Mouse (Mus musculus): ENCODE results near the gene Tm4sf19. TPM values are rescaled to one million over a fixed set of nuclear protein-coding genes. Genes with fewer than 3 reads are reported as not detected.

The Tm4sf19 gene
- not detected in 2 replicates for polyA plus RNA-seq (2015; fragmentation: Nextera tagmentation; extraction: Ambion mirVana)

DNA sequence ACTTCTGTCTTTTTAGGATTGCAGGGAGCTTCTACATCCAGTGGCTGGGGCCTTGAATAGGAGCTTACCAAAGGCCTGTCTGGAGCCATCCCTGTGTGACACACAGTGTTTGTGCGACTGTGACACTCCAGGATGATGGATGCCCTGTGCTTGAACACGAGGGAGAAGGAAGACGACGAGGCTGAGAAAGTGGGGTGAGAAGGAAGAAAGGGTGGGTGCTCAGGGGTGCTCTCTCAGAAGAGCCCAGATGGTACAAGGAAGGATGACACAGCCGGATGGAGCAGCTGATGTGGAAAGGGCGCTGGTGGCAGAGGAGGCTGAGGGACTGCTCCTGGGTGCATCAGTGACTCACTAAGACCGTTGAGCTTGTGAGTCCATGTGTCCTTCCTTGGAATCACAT is at the start of gene Tm4sf19:
Gene Tm4sf19, plus strand, starts transcription at position 240 of the 400 bp plus-strand sequence.
- 72% methylated on average over 7 of the region's 7 CpGs for WGBS
- H3K9ac ChIP-seq (ENCODE audit: low read depth, low read length), result no peak within 1 kb of the TSS
- H3K27me3 ChIP-seq (ENCODE audit: insufficient read depth, low read length), result no peaks in the 10 kb centered on the region
- no peak within 1 kb of the TSS for H3K27ac ChIP-seq
- no peak for ATAC-seq (replicated peaks; ENCODE audit: low FRiP score, low read depth)
- no peak within 1 kb of the TSS for H3K4me3 ChIP-seq (replicated peaks; ENCODE audit: low read depth, low read length)
- H3K36me3 ChIP-seq (ENCODE audit: insufficient read depth, low read length), result no peaks in the 10 kb centered on the region
- no peak for DNase-seq (ENCODE audit: low spot score)
- no peaks in the 10 kb centered on the region for H3K4me1 ChIP-seq (replicated peaks; ENCODE audit: insufficient read depth, low read length)
- H3K4me2 ChIP-seq (ENCODE audit: low read length), result no peak within 1 kb of the TSS
- H3K9me3 ChIP-seq (replicated peaks; ENCODE audit: low read length), result no peaks in the 10 kb centered on the region
- no peak for TF ChIP-seq CTCF (IDR thresholded peaks at IDR 0.05; ENCODE audit: low read depth)

DNA sequence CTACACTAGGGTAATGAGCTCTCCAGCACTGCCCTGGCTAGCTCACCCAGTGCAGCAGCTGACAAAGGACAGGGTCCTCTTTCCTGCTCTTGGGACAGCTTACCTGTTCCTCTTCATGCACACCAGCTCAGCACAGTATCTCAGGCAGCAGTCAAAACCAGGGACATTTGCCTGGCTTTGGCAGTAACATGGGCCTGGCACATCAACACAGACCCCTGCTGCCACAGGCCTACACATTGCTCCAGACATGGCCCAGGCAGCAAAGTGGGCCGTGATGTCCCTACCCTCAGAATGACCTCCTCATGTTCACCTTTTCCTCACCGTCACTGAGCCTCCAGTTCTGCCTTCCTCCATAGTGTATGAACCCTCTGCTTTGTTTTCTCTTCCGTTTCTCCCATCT is 49.5 kb upstream of the Tm4sf19 start:
- Histone ChIP-seq H3K4me2 (ENCODE audit: low read length) (no peak overlapping the region), H3K27ac (no peak overlapping the region), H3K4me3 (replicated peaks; ENCODE audit: low read depth, low read length) (no peak overlapping the region), H3K27me3 (ENCODE audit: insufficient read depth, low read length) (no peaks in the 10 kb centered on the region), H3K9ac (ENCODE audit: low read depth, low read length) (no peak overlapping the region), H3K36me3 (ENCODE audit: insufficient read depth, low read length) (peaks cover 4% of the 10 kb centered on the region), H3K4me1 (replicated peaks; ENCODE audit: insufficient read depth, low read length) (no peaks in the 10 kb centered on the region), H3K9me3 (replicated peaks; ENCODE audit: low read length) (no peaks in the 10 kb centered on the region)
- DNase-seq (ENCODE audit: low spot score), result no peak
- WGBS, result 86% methylated on average over 3 of the region's 3 CpGs
- no peak for TF ChIP-seq CTCF (IDR thresholded peaks at IDR 0.05; ENCODE audit: low read depth)
- ATAC-seq (replicated peaks; ENCODE audit: low FRiP score, low read depth), result no peak

DNA sequence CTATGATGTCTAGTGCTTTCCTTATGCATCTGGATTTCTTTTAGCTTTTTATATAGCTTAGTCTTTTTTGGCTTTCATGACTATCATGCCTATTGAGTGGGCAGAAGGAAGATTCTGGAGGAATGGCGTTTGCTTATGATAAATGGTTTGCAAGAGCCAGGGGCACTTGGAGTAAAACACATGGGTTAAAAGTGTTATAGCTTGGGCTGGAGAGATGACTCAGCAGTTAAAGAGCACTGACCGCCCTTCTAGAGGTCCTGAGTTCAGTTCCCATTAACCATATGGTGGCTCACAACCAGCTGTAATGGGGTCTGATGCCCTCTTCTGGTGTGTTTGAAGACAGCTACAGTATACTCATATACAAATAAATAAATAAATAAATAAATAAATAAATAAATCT is 36.8 kb upstream of the Tm4sf19 start:
- Histone ChIP-seq H3K4me2 (ENCODE audit: low read length) (no peak overlapping the region), H3K9me3 (replicated peaks; ENCODE audit: low read length) (no peaks in the 10 kb centered on the region), H3K27ac (no peak overlapping the region), H3K4me3 (replicated peaks; ENCODE audit: low read depth, low read length) (no peak overlapping the region), H3K9ac (ENCODE audit: low read depth, low read length) (no peak overlapping the region), H3K4me1 (replicated peaks; ENCODE audit: insufficient read depth, low read length) (no peaks in the 10 kb centered on the region), H3K36me3 (ENCODE audit: insufficient read depth, low read length) (peaks cover 17% of the 10 kb centered on the region; the same call in 1 of the 2 replicates), H3K27me3 (ENCODE audit: insufficient read depth, low read length) (no peaks in the 10 kb centered on the region)
- TF ChIP-seq CTCF (IDR thresholded peaks at IDR 0.05; ENCODE audit: low read depth), result 0 out of 2 replicates have a peak, but pooled peaks have one; percentile 4
- ATAC-seq (replicated peaks; ENCODE audit: low FRiP score, low read depth), result no peak
- DNase-seq (ENCODE audit: low spot score), result no peak
- 88% methylated on average over 2 of the region's 2 CpGs for WGBS

DNA sequence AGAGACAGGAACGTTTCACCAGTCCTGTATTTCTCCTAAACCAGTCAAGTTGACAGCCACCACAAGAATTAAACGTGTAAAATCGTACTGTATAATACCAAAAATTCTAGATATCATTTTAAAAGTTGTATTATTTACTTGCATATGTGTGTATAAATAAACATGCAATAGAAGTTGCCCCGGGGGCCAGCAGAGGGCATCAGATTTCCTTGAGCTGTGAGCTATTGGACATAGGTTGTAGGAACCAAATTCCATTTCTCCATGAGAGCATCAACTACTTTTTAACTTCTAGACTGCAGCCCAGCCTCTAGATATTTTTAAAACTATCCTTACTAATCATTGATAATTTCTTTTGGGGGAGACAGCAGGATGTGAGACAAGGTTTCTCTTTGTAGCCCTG is 29.0 kb upstream of the Tm4sf19 start:
- H3K36me3 ChIP-seq (ENCODE audit: insufficient read depth, low read length), result peaks cover 18% of the 10 kb centered on the region
- H3K4me1 ChIP-seq (replicated peaks; ENCODE audit: insufficient read depth, low read length), result no peaks in the 10 kb centered on the region
- WGBS, result 88% methylated on average over 4 of the region's 4 CpGs
- no peaks in the 10 kb centered on the region for H3K9me3 ChIP-seq (replicated peaks; ENCODE audit: low read length)
- peak; percentile 38 for DNase-seq (ENCODE audit: low spot score)
- no peak overlapping the region for H3K4me2 ChIP-seq (ENCODE audit: low read length)
- ATAC-seq (replicated peaks; ENCODE audit: low FRiP score, low read depth), result no peak
- no peaks in the 10 kb centered on the region for H3K27me3 ChIP-seq (ENCODE audit: insufficient read depth, low read length)
- no peak overlapping the region for H3K27ac ChIP-seq
- TF ChIP-seq CTCF (IDR thresholded peaks at IDR 0.05; ENCODE audit: low read depth), result peak; percentile 66
- H3K9ac ChIP-seq (ENCODE audit: low read depth, low read length), result no peak overlapping the region
- no peak overlapping the region for H3K4me3 ChIP-seq (replicated peaks; ENCODE audit: low read depth, low read length)

DNA sequence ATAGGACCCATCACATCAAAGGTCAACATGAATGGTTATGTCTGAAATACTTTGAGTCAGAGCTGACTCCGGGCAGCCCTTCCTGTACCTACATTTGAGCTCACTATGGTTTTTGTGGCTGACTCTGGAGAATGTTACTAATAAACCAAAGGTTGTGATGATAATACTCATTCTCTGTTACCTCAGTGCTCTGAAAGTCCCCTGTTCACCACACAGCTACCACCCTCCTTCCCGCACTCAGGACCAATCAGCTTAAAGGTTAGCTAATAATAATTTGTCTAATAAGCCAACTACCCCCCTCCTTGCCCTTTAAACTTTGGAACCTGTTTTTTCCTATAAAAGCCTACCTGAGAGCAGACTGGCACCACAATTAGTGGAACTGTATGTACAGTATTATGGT is 20.7 kb upstream of the Tm4sf19 start:
- DNase-seq (ENCODE audit: low spot score), result no peak
- WGBS, result 90% methylated on average over 2 of the region's 2 CpGs
- H3K36me3 ChIP-seq (ENCODE audit: insufficient read depth, low read length), result peaks cover 52% of the 10 kb centered on the region
- no peak for ATAC-seq (replicated peaks; ENCODE audit: low FRiP score, low read depth)
- H3K4me2 ChIP-seq (ENCODE audit: low read length), result no peak overlapping the region
- H3K27ac ChIP-seq, result no peak overlapping the region
- H3K4me1 ChIP-seq (replicated peaks; ENCODE audit: insufficient read depth, low read length), result no peaks in the 10 kb centered on the region
- H3K27me3 ChIP-seq (ENCODE audit: insufficient read depth, low read length), result no peaks in the 10 kb centered on the region
- H3K9me3 ChIP-seq (replicated peaks; ENCODE audit: low read length), result no peaks in the 10 kb centered on the region
- H3K9ac ChIP-seq (ENCODE audit: low read depth, low read length), result no peak overlapping the region
- no peak overlapping the region for H3K4me3 ChIP-seq (replicated peaks; ENCODE audit: low read depth, low read length)
- TF ChIP-seq CTCF (IDR thresholded peaks at IDR 0.05; ENCODE audit: low read depth), result no peak

DNA sequence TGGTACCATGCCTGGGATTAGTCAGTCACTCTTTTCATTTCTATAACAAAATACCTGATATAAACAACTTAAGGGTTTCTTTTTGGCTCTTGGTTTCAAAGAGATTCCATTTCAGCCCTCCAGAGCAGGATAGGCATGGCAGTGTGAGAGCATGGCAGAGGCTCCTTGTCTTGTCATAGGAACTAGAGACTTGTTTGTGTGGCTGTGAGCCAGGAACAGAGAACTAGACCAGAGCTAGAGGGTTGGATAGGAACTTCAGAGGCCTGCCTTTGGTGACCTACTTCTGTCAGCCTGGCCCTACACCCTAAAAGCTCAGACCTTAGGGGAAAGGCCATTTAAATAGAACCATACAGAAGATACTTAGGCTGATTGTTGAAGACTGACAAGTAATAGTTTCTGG is 17.4 kb upstream of the Tm4sf19 start:
- ATAC-seq (replicated peaks; ENCODE audit: low FRiP score, low read depth), result no peak
- no peak for DNase-seq (ENCODE audit: low spot score)
- Histone ChIP-seq H3K27ac (no peak overlapping the region), H3K4me3 (replicated peaks; ENCODE audit: low read depth, low read length) (no peak overlapping the region), H3K9me3 (replicated peaks; ENCODE audit: low read length) (no peaks in the 10 kb centered on the region), H3K36me3 (ENCODE audit: insufficient read depth, low read length) (peaks cover 52% of the 10 kb centered on the region), H3K9ac (ENCODE audit: low read depth, low read length) (no peak overlapping the region), H3K27me3 (ENCODE audit: insufficient read depth, low read length) (no peaks in the 10 kb centered on the region), H3K4me2 (ENCODE audit: low read length) (no peak overlapping the region), H3K4me1 (replicated peaks; ENCODE audit: insufficient read depth, low read length) (no peaks in the 10 kb centered on the region)
- no peak for TF ChIP-seq CTCF (IDR thresholded peaks at IDR 0.05; ENCODE audit: low read depth)

DNA sequence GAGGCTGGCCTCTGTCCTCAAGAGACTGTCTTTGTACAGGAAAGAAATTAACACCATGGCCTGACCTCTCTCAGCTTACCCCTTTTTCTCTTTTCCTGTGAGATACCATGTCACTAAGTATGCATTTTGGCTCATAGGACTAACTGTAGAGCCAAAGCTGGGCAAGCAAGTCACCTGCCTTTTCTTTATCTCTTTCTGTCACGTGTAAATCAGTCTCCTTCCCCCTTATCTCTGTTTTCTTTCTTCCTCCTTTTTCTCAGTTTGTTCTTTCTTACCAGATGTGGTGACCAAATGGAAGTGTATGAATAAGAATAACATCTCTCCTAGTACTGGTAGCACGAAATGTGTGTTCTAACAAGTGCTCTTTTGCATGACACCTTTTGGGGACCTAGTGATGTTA is 15.4 kb upstream of the Tm4sf19 start:
- ATAC-seq (replicated peaks; ENCODE audit: low FRiP score, low read depth) (no peak), DNase-seq (ENCODE audit: low spot score) (no peak)
- Histone ChIP-seq H3K9me3 (replicated peaks; ENCODE audit: low read length) (no peaks in the 10 kb centered on the region), H3K9ac (ENCODE audit: low read depth, low read length) (no peak overlapping the region), H3K27me3 (ENCODE audit: insufficient read depth, low read length) (no peaks in the 10 kb centered on the region), H3K27ac (no peak overlapping the region), H3K4me3 (replicated peaks; ENCODE audit: low read depth, low read length) (no peak overlapping the region), H3K4me2 (ENCODE audit: low read length) (no peak overlapping the region), H3K36me3 (ENCODE audit: insufficient read depth, low read length) (peaks cover 42% of the 10 kb centered on the region), H3K4me1 (replicated peaks; ENCODE audit: insufficient read depth, low read length) (no peaks in the 10 kb centered on the region)
- TF ChIP-seq CTCF (IDR thresholded peaks at IDR 0.05; ENCODE audit: low read depth), result no peak
- 77% methylated on average over 2 of the region's 2 CpGs for WGBS

Data from kidney, postnatal 0 days (tissue).